Mouse (Mus musculus): Measurements from ENCODE around the gene Chil3. TPM values are rescaled to one million over a fixed set of nuclear protein-coding genes. Genes with fewer than 3 reads are reported as not detected.
"Not testable (repeated sequence)": the region's sequence is repeated elsewhere in the genome, so short reads cannot be mapped to it uniquely, and the experiment has no call there.

The Chil3 gene
- total and polyA plus RNA-seq, 3 experiments: 0.18 to 1.3 (median 1.0) TPM

DNA sequence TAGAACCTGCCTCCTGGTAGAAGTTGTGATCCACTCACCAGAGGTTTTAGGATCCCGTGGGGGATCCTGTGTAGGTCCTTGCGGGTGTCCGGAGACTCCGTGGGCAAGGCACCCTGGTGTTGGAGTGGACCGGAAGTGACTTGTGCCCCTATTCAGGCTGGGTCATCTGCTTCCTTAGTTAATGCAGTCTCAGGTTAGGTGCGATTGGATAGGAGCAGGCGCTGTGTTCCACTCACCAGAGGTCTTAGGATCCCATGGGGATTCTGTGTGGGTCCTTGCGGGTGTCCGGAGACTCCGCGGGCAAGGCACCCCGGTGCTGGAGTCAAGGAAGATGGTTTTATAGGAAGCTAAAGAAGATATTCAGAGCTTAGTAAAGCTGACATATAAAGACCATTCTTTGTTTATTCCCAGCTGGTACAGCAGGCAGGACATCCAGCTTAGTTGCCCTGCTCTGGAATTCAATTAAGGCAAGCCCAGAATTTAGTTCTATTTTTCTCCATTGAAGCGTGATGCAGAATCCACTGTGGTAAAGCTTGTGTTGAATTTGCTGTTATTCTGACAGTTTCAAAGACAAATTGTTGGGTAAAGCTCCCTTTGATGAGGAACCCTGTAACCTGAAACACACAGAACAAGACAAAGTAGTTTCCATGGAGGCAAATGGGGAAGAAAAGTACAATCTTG, 10.3 kb upstream of the Chil3 start:
- Histone ChIP-seq H3K4me3 (no peak overlapping the region), H3K27me3 (ENCODE audit: control insufficient read depth, insufficient read depth, low read length) (no peaks in the 10 kb centered on the region), H3K9ac (ENCODE audit: low read depth, low read length) (no peak overlapping the region), H3K27ac (no peak overlapping the region), H3K79me2 (replicated peaks; ENCODE audit: control insufficient read depth, insufficient read depth, low read length) (no peaks in the 10 kb centered on the region), H3K36me3 (ENCODE audit: control insufficient read depth, insufficient read depth, low read length) (no peaks in the 10 kb centered on the region), H3K4me1 (ENCODE audit: control insufficient read depth, insufficient read depth, low read length) (no peaks in the 10 kb centered on the region)
- intact Hi-C loops (cut with DNase I): no loop called here
- TF ChIP-seq POLR2A (IDR thresholded peaks at IDR 0.05; ENCODE audit: insufficient read depth, low read depth, low read length): no peak
- TF ChIP-seq EP300 (IDR thresholded peaks at IDR 0.05; ENCODE audit: insufficient read depth, low read depth, low read length): no peak
- DNase-seq: no peak
- 80% methylated on average over 13 of the region's 13 CpGs for WGBS

DNA sequence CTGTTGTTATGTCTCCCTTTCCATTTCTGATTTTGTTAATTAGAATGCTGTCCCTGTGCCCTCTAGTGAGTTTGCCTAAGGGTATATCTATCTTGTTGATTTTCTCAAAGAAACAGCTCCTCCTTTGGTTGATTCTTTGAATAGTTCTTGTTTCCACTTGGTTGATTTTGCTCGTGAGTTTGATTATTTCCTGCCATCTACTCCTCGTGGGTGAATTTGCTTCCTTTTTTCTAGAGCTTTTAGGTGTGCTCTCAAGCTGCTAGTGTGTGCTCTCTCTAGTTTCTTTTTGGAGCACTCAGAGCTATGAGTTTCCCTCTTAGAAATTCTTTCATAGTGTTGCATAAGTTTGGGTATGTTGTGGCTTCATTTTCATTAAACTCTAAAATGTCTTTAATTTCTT, 7.6 kb upstream of the Chil3 start:
- H3K27me3 ChIP-seq (ENCODE audit: control insufficient read depth, insufficient read depth, low read length); H3K4me1 ChIP-seq (ENCODE audit: control insufficient read depth, insufficient read depth, low read length); intact Hi-C loops (cut with DNase I); DNase-seq; H3K27ac ChIP-seq; H3K79me2 ChIP-seq (replicated peaks; ENCODE audit: control insufficient read depth, insufficient read depth, low read length); H3K4me3 ChIP-seq; H3K36me3 ChIP-seq (ENCODE audit: control insufficient read depth, insufficient read depth, low read length); H3K9ac ChIP-seq (ENCODE audit: low read depth, low read length): not testable (repeated sequence)
- WGBS: 40% methylated on average over 2 of the region's 2 CpGs

DNA sequence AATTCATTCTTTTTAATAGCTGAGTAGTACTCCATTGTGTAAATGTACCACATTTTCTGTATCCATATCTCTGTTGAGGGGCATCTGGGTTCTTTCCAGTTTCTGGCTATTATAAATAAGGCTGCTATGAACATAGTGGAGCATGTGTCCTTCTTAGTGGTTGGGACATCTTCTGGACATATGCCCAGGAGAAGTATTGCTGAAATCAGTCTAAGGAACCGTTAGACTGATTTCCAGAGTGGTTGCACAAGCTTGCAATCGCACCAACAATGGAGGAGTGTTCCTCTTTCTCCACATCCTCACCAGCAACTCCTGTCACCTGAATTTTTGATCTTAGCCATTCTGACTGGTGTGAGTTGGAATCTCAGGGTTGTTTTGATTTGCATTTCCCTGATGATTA, 5.1 kb upstream of the Chil3 start:
- H3K9ac ChIP-seq (ENCODE audit: low read depth, low read length); H3K36me3 ChIP-seq (ENCODE audit: control insufficient read depth, insufficient read depth, low read length); H3K4me1 ChIP-seq (ENCODE audit: control insufficient read depth, insufficient read depth, low read length); intact Hi-C loops (cut with DNase I); H3K27ac ChIP-seq; H3K27me3 ChIP-seq (ENCODE audit: control insufficient read depth, insufficient read depth, low read length); DNase-seq; H3K79me2 ChIP-seq (replicated peaks; ENCODE audit: control insufficient read depth, insufficient read depth, low read length); H3K4me3 ChIP-seq: not testable (repeated sequence)
- 43% methylated on average over 2 of the region's 2 CpGs for WGBS

DNA sequence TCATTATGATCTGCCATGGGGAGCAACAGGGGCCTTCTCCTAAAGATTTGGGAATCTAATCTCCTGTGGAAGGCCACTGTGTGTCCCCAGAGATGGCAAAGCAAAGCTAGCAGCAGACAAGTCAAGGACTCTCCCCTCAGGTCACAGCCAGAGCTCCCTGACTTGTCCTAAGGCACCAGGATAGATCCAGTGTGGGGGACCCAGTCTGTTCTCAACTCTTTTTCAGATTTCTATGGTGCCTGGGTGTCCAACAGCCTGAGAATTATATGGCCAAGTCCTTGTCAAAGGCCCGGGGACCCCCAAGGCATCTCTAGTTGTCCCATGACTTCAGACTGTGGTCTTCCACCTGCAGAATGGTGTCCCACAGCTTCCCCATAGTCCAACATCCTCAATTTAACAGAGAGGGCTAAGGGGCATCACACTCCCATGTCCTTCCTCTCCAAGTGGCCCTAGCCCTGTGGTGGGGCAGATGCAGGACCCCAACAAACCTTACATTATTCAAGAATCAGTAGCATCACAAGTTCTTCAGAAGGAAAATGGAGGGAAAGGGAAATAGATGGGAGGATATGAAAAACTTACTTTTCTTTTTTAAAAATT, 3.9 kb upstream of the Chil3 start:
- Histone ChIP-seq H3K79me2 (replicated peaks; ENCODE audit: control insufficient read depth, insufficient read depth, low read length) (no peaks in the 10 kb centered on the region), H3K4me1 (ENCODE audit: control insufficient read depth, insufficient read depth, low read length) (no peaks in the 10 kb centered on the region), H3K27me3 (ENCODE audit: control insufficient read depth, insufficient read depth, low read length) (no peaks in the 10 kb centered on the region), H3K36me3 (ENCODE audit: control insufficient read depth, insufficient read depth, low read length) (no peaks in the 10 kb centered on the region), H3K4me3 (no peak overlapping the region), H3K27ac (no peak overlapping the region), H3K9ac (ENCODE audit: low read depth, low read length) (no peak overlapping the region)
- no peak for TF ChIP-seq POLR2A (IDR thresholded peaks at IDR 0.05; ENCODE audit: insufficient read depth, low read depth, low read length)
- TF ChIP-seq CTCF (IDR thresholded peaks at IDR 0.05): no peak
- TF ChIP-seq EP300 (IDR thresholded peaks at IDR 0.05; ENCODE audit: insufficient read depth, low read depth, low read length): no peak
- DNase-seq: no peak
- intact Hi-C loops (cut with DNase I): no loop called here
- WGBS: 59% methylated on average over 1 of the region's 1 CpGs

DNA sequence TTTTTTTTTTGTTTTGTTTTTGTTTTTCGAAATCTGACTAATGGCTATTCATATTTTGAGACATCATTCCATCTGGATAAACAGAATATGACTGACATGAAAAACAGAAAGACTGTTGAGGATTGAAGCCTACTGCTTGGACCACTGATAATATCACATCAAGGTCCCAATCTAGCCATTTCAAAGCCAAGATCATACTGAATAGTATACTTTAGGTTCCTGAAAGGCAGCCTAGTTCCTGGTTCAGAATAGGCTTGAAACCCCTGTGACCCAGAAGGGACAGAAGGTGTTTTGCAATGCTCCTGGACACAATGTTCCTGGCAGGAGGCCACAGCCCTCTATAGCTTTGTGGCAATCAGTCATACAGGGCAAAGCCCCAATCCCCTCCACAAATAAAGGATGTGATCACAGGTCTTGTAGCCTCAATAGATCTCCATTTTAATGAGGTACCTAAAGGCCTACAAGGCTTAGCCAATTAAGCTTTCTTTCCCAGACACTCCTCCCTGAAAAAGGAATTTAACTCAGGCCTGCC, 3.2 kb upstream of the Chil3 start:
- peak in 1 of 2 experiments; percentile 28 for DNase-seq
- H3K4me1 ChIP-seq (ENCODE audit: control insufficient read depth, insufficient read depth, low read length): no peaks in the 10 kb centered on the region

DNA sequence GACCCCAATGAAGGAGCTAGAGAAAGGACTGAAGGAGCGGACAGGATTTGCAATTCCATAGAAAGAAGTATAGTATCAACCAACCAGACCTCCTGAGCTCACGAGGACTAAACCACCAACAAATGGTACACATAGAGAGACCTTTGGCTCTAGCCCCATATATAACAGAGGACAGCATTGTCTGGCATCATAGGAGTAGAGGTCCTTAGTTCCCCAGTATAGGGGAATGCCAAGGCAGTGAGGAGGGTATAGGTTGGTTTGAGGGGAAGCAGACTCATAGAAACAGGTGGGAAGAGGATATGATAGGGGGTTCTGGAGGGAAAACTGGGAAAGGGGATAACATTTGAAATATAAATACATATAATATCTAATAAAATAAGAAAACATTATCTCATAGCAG, 13.0 kb downstream of the Chil3 start:
- H3K36me3 ChIP-seq (ENCODE audit: control insufficient read depth, insufficient read depth, low read length): no peaks in the 10 kb centered on the region
- H3K27ac ChIP-seq: no peak overlapping the region
- DNase-seq: no peak
- no peaks in the 10 kb centered on the region for H3K79me2 ChIP-seq (replicated peaks; ENCODE audit: control insufficient read depth, insufficient read depth, low read length)
- no peak overlapping the region for H3K4me3 ChIP-seq
- H3K4me1 ChIP-seq (ENCODE audit: control insufficient read depth, insufficient read depth, low read length): no peaks in the 10 kb centered on the region
- H3K9ac ChIP-seq (ENCODE audit: low read depth, low read length): no peak overlapping the region
- TF ChIP-seq CTCF (IDR thresholded peaks at IDR 0.05) (no peak), EP300 (IDR thresholded peaks at IDR 0.05; ENCODE audit: insufficient read depth, low read depth, low read length) (no peak), POLR2A (IDR thresholded peaks at IDR 0.05; ENCODE audit: insufficient read depth, low read depth, low read length) (no peak)
- WGBS: 70% methylated on average over 2 of the region's 2 CpGs
- intact Hi-C loops (cut with DNase I): no loop called here
- no peaks in the 10 kb centered on the region for H3K27me3 ChIP-seq (ENCODE audit: control insufficient read depth, insufficient read depth, low read length)

More for the DNA sequence above, 3.2 kb upstream of the Chil3 start:
- no peaks in the 10 kb centered on the region for H3K27me3 ChIP-seq (ENCODE audit: control insufficient read depth, insufficient read depth, low read length)
- H3K27ac ChIP-seq: no peak overlapping the region
- no peaks in the 10 kb centered on the region for H3K79me2 ChIP-seq (replicated peaks; ENCODE audit: control insufficient read depth, insufficient read depth, low read length)
- H3K9ac ChIP-seq (ENCODE audit: low read depth, low read length): no peak overlapping the region
- H3K4me3 ChIP-seq: no peak overlapping the region
- no peaks in the 10 kb centered on the region for H3K36me3 ChIP-seq (ENCODE audit: control insufficient read depth, insufficient read depth, low read length)
- intact Hi-C loops (cut with DNase I): no loop called here
- 33% methylated on average over 1 of the region's 1 CpGs for WGBS
- TF ChIP-seq CTCF (IDR thresholded peaks at IDR 0.05) (no peak), POLR2A (IDR thresholded peaks at IDR 0.05; ENCODE audit: insufficient read depth, low read depth, low read length) (no peak), EP300 (IDR thresholded peaks at IDR 0.05; ENCODE audit: insufficient read depth, low read depth, low read length) (no peak)
